Mouse (Mus musculus) brain, embryonic 14.5 days (tissue): ENCODE measurements at regions not wholly inside any gene's neighbourhood (a gene's known extent, or its start where the extent isn't known, plus 50 kb on each side); places are given as distances from the start of the nearest gene placed in this dataset.

Experiments
- CTCF ChIP-seq: fragments of 200-500 bp; IDR thresholded peaks from 2 replicates; pipeline ENCODE4 v1.5.1; 2012; ENCODE audit warnings: inconsistent platforms, mild to moderate bottlenecking, moderate library complexity, borderline replicate concordance; ENCODE audit not compliant: insufficient read depth, insufficient read length; ENCODE audit errors: extremely low read depth
- POLR2A ChIP-seq: fragments of 200-500 bp; IDR thresholded peaks from 2 replicates; pipeline ENCODE4 v1.6.1; 2012; ENCODE audit warnings: mild to moderate bottlenecking, inconsistent platforms, borderline replicate concordance; ENCODE audit not compliant: poor library complexity, insufficient read depth, insufficient read length, severe bottlenecking; ENCODE audit errors: extremely low read depth

GRCm38 (mm10) chr12:29354816-29355215 lies 173.4 kb upstream of the Myt1l start:
- TF ChIP-seq POLR2A: no peak
- TF ChIP-seq CTCF: no peak
